Mouse (Mus musculus) lung, postnatal 14 days (tissue): ENCODE measurements at regions not wholly inside any gene's neighbourhood (a gene's known extent, or its start where the extent isn't known, plus 50 kb on each side); places are given as distances from the start of the nearest gene placed in this dataset.

Experiments used
- DNase-seq: peaks from one replicate; pipeline ENCODE4 v3.0.0; 2021

GRCm38 (mm10) chrX:55584758-55585157 is 358.1 kb downstream of the Slxl1 start:
- DNase-seq: peak; percentile 9
